Mouse (Mus musculus) left cerebral cortex, adult 18-20 months (tissue): Measurements from ENCODE around the gene Gars. TPM values are rescaled to one million over a fixed set of nuclear protein-coding genes. Genes with fewer than 3 reads are reported as not detected.
A peak's percentile ranks its signal among the peaks of the same experiment; 100 is the strongest.

Experiments
- DNase-seq, 2 experiments: peaks; one replicate each; pipeline ENCODE4 v3.0.0; 2021 to 2022; ENCODE audit warnings: low spot score in 2 of 2, mixed read lengths in 1 of 2
- total RNA-seq, 2 experiments: library from RNA; stranded (reverse); gene quantifications; 2 replicates each; pipeline ENCODE4 v1.2.3; 2021

The Gars gene
- total RNA-seq, 2 experiments from 2014 or later = 138 to 155 TPM

GRCm38 (mm10) chr6:55091396-55091795 lies 53.6 kb downstream of the Gars start:
- no peak for DNase-seq

GRCm38 (mm10) chr6:55093431-55094146 lies 55.8 kb downstream of the Gars start:
- no peak for DNase-seq

DNA sequence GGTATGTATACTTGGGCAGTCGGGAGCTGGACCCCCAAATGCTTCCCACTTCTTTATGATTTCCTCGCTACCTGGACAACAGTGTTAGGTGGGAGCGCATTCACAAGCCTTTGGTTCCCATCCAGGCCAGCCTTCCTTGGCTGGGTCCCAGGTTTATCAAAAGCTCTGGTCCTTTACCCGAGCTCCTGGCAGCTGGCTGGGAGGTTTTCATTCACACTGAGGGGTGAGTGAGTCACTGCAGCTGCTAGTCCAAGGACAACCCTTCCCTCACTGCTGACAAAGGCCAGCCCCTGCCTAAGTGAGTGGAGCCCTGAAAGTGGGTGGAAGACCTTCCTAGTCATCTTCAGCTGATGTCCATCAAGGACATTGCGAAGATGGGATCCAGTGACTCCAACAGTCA lies 60.2 kb downstream of the Gars start:
- peak; percentile 27 to 34 for DNase-seq

- DNase-seq = no peak
These were observed 60.8 kb downstream of the Gars start for GRCm38 (mm10) chr6:55098603-55099002.

DNA sequence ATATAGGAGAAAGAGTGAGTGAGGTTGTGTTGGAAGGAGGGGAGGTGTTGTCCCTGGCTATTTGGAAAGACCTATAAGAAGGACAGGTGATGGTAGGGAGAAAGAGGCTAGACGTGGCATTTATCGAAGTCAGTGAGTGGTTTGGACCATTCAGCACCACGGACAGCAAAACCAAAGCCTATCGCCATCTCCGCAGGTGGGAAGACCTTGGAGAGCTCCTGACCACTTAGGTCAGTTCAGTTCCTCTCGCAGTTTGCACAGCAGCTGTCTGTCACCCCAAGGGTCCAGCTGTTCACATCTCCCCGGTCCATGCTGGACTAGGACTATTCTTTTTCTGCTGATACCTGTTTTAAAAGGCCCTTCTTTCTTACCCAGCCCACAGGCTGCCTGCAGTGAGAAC lies 70.6 kb downstream of the Gars start:
- no peak for DNase-seq

DNA sequence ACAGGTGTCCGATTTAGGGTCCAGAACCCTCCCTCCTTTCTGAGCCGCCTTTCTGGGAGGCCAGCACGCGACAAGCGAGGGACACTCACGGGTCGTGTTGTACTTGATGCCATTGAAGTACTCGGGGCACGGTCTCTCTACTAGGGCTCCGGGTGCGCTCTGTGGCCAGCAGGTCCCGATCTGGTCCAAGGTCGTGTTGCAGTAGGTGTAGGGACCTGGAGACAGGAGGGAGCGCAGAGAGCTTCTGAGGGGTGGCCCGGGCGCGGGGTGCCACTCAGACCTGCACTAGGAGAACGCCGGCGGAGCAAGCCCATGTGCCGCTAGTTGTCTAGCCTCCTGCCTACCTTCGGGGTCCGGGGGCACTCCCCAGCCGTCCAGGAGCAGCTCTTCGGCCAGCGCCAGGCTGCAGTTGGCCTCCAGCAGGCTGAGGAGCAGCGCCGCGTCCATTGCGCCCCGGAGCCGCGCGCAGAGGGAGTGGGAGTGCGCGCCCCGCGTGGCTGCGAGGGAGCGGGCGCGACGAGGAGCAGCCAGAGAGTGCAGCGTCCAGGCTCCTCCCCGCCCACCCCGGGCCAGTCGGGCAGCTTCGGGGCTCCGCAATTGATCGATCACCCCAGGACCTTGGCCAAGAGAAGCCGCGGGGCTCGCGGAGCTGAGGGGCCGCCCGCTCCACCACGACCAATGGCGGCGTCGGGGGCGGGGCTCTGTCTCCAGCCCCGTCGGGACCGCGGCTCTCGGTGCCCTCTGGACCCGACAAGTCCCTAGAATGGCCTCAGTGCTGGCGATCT lies 79.7 kb downstream of the Gars start:
- DNase-seq = peak in 1 of 2 experiments; percentile 5

GRCm38 (mm10) chr6:55123056-55123455 lies 85.2 kb downstream of the Gars start:
- no peak for DNase-seq

GRCm38 (mm10) chr6:55126576-55126975 lies 88.8 kb downstream of the Gars start:
- no peak for DNase-seq

- DNase-seq = no peak
These were observed 90.6 kb downstream of the Gars start for GRCm38 (mm10) chr6:55128391-55128790.

Other genes starting within 250 kb of the Gars start
- gene Znrf2, start 221.1 kb upstream of the Gars start, total RNA-seq = 10 to 100 TPM; 12.6 to 14.6 TPM
- 1 to 10 TPM; 2.6 to 4.3 TPM for gene Nod1, start 65.4 kb upstream of the Gars start, total RNA-seq
- gene Ggct, start 45.1 kb upstream of the Gars start, total RNA-seq = 10 to 100 TPM; 26.6 to 28.9 TPM
- 1 to 10 TPM; 2.9 to 3.2 TPM for gene Crhr2, start 95.0 kb downstream of the Gars start, total RNA-seq
- 1 to 10 TPM; 1.6 to 2.3 TPM for gene Inmt, start 137.0 kb downstream of the Gars start, total RNA-seq
- gene Mindy4, start 165.4 kb downstream of the Gars start, total RNA-seq = 1 to 10 TPM; 8.8 to 8.9 TPM